Mouse (Mus musculus) liver, embryonic 14.5 days (tissue): Measurements from ENCODE around the gene Cables2.

Experiments
- CTCF ChIP-seq: IDR thresholded peaks from 2 replicates; pipeline ENCODE4 v1.5.1; 2016; ENCODE audit warnings: antibody characterized with exemption, low read depth, control low read depth
- EP300 ChIP-seq: IDR thresholded peaks from 2 replicates; pipeline ENCODE4 v1.6.1; 2016; ENCODE audit warnings: antibody characterized with exemption, low read depth

GRCm38 (mm10) chr2:180269329-180269728 lies 4.0 kb downstream of the Cables2 start:
- TF ChIP-seq CTCF: no peak
- no peak for TF ChIP-seq EP300
